Mouse (Mus musculus) midbrain, postnatal 0 days (tissue): ENCODE data around the gene Sacs. TPM values are rescaled to one million over a fixed set of nuclear protein-coding genes. Genes with fewer than 3 reads are reported as not detected.
"Not testable (repeated sequence)": the region's sequence is repeated elsewhere in the genome, so short reads cannot be mapped to it uniquely, and the experiment has no call there.

ENCODE experiments used
- ATAC-seq: fragments of 200-750 bp; cut with Nextera tagmentation; 2 replicates; pipeline ENCODE4 v1.8.0; 2017; ENCODE audit warnings: moderate number of reproducible peaks, mild to moderate bottlenecking, moderate TSS enrichment, moderate library complexity; ENCODE audit not compliant: low FRiP score
- DNase-seq: peaks from one replicate; pipeline ENCODE4 v3.0.0-alpha.2; 2015; ENCODE audit warnings: low spot score
- H3K27ac ChIP-seq: fragments of 300-500 bp; sonication (generic); 2 replicates; pipeline ENCODE4 v1.5.1; 2014; ENCODE audit warnings: low read depth, mild to moderate bottlenecking, low read length, mixed read lengths
- H3K27me3 ChIP-seq: fragments of 300-500 bp; sonication (generic); 2 replicates; pipeline ENCODE4 v1.6.1; 2014; ENCODE audit warnings: low read length, control low read depth, mixed read lengths; ENCODE audit not compliant: insufficient read depth
- H3K36me3 ChIP-seq: fragments of 300-500 bp; sonication (generic); 2 replicates; pipeline ENCODE4 v1.6.1; 2014; ENCODE audit warnings: low read length, control low read depth, mixed read lengths; ENCODE audit not compliant: insufficient read depth
- H3K4me1 ChIP-seq: fragments of 300-500 bp; sonication (generic); 2 replicates; pipeline ENCODE4 v1.6.1; 2014; ENCODE audit warnings: mild to moderate bottlenecking, control low read depth, antibody characterized with exemption, low read length, mixed read lengths; ENCODE audit not compliant: insufficient read depth
- H3K4me2 ChIP-seq: fragments of 300-500 bp; sonication (generic); 2 replicates; pipeline ENCODE4 v1.6.1; 2014; ENCODE audit warnings: low read depth, mild to moderate bottlenecking, low read length, mixed read lengths; ENCODE audit not compliant: poor library complexity, severe bottlenecking
- H3K4me3 ChIP-seq: fragments of 300-500 bp; sonication (generic); 2 replicates; pipeline ENCODE4 v1.5.1; 2014; ENCODE audit warnings: low read depth, mild to moderate bottlenecking, low read length, moderate library complexity
- H3K9ac ChIP-seq: fragments of 300-500 bp; sonication (generic); replicated peaks from 2 replicates; pipeline ENCODE4 v1.6.1; 2014; ENCODE audit warnings: mild to moderate bottlenecking, low read length, moderate library complexity, mixed read lengths; ENCODE audit not compliant: poor library complexity, severe bottlenecking
- H3K9me3 ChIP-seq: fragments of 300-500 bp; sonication (generic); 2 replicates; pipeline ENCODE4 v1.6.1; 2016; ENCODE audit warnings: low read length, control low read depth
- CTCF ChIP-seq: IDR thresholded peaks from 2 replicates; pipeline ENCODE4 v1.5.1; 2016; ENCODE audit warnings: antibody characterized with exemption, mild to moderate bottlenecking
- WGBS: fragments of 180-500 bp; shearing (Covaris S2); extraction: QIAGEN DNeasy Blood & Tissue Kit; methylation state at CpG from one replicate; pipeline ENCODE4 v1.1.7; 2014; 5-methylcytosine and 5-hydroxymethylcytosine counted together
- polyA plus RNA-seq: library from polyadenylated mRNA; unstranded; fragments of >200 nt; fragmentation: Nextera tagmentation; extraction: Ambion mirVana; gene quantifications from 2 replicates; pipeline ENCODE4 v1.2.1, GENCODE M21; 2015
- total RNA-seq: library from RNA; depleted of rRNA; stranded (reverse); fragments of >200 nt; gene quantifications from 2 replicates; pipeline ENCODE4 v1.2.3, GENCODE M21; 2014

Gene Sacs
- total and polyA plus RNA-seq, 2 experiments from 2014 or later = 5.8 to 42.0 TPM

DNA sequence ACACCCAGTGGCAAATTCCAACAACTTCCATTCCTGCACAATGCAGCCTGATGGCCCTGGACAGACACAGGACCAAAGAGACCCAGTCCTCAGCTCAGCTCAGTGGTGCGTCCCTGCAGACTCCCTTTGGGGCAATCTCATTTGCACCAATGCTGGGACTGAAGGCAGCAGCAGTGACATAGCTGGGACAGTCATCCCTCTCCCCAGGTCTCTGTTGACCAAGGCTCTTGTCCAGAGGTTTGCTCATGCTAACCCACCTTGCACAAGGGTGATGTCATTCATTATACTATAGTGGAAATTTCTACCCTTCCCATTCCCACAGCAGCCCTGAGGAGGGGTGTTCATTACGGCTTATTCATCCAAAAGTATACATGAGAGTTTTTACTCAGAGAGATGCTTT is 29.6 kb upstream of the Sacs start:
- Histone ChIP-seq H3K9ac (no peak overlapping the region), H3K4me2 (no peak overlapping the region), H3K4me3 (no peak overlapping the region), H3K27ac (no peak overlapping the region), H3K4me1 (no peaks in the 10 kb centered on the region), H3K9me3 (no peaks in the 10 kb centered on the region), H3K36me3 (no peaks in the 10 kb centered on the region), H3K27me3 (no peaks in the 10 kb centered on the region)
- 80% methylated on average over 2 of the region's 2 CpGs for WGBS
- TF ChIP-seq CTCF = no peak
- ATAC-seq = no peak
- DNase-seq = no peak

GRCm38 (mm10) chr14:61112404-61112803 is 25.9 kb upstream of the Sacs start:
- ATAC-seq = no peak
- Histone ChIP-seq H3K27me3 (no peaks in the 10 kb centered on the region), H3K4me1 (no peaks in the 10 kb centered on the region), H3K4me2 (no peak overlapping the region), H3K9ac (no peak overlapping the region), H3K36me3 (no peaks in the 10 kb centered on the region), H3K9me3 (no peaks in the 10 kb centered on the region), H3K27ac (no peak overlapping the region), H3K4me3 (no peak overlapping the region)
- peak; percentile 92 for TF ChIP-seq CTCF
- DNase-seq = peak; percentile 83
- 2% methylated on average over 11 of the region's 11 CpGs for WGBS

DNA sequence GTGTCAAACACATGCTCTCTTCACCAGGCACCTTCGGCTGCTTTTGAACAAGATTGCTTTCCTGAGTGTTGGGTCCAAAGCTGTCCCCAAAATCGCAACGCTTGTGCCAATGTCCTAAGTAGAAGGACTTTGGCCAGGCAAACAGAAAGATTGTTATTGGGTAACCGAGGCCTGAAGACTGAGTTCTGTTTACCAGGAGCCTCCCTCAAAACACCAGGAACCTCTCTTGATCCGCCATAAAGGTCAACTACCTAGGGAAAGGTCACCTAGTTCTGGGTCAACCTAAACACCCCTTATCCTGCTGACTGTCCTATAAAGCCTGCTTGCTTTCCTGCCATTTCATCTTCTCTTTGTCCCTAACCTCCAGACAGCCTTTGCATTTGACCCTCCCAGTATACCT is 13.5 kb upstream of the Sacs start:
- H3K4me1 ChIP-seq = no peaks in the 10 kb centered on the region
- H3K27me3 ChIP-seq = no peaks in the 10 kb centered on the region
- H3K9me3 ChIP-seq = no peaks in the 10 kb centered on the region
- H3K9ac ChIP-seq = no peak overlapping the region
- DNase-seq = no peak
- no peak for TF ChIP-seq CTCF
- no peak overlapping the region for H3K4me2 ChIP-seq
- no peak overlapping the region for H3K27ac ChIP-seq
- no peaks in the 10 kb centered on the region for H3K36me3 ChIP-seq
- no peak overlapping the region for H3K4me3 ChIP-seq
- ATAC-seq = no peak
- 96% methylated on average over 5 of the region's 5 CpGs for whole genome bisulfite sequencing

GRCm38 (mm10) chr14:61125201-61125600 is 13.1 kb upstream of the Sacs start:
- Histone ChIP-seq H3K4me1 (no peaks in the 10 kb centered on the region), H3K9me3 (no peaks in the 10 kb centered on the region), H3K36me3 (no peaks in the 10 kb centered on the region), H3K9ac (no peak overlapping the region), H3K27me3 (no peaks in the 10 kb centered on the region), H3K4me2 (no peak overlapping the region), H3K27ac (no peak overlapping the region), H3K4me3 (no peak overlapping the region)
- no peak for ATAC-seq
- TF ChIP-seq CTCF = no peak
- WGBS = 82% methylated on average over 6 of the region's 6 CpGs
- DNase-seq = no peak

- not testable (repeated sequence) for H3K36me3 ChIP-seq, H3K27me3 ChIP-seq, H3K9ac ChIP-seq, H3K4me3 ChIP-seq, DNase-seq, H3K9me3 ChIP-seq, H3K4me2 ChIP-seq, H3K27ac ChIP-seq, ATAC-seq, H3K4me1 ChIP-seq
- 79% methylated on average over 5 of the region's 6 CpGs for WGBS
Measured at GRCm38 (mm10) chr14:61127365-61127764, 10.9 kb upstream of the Sacs start.

DNA sequence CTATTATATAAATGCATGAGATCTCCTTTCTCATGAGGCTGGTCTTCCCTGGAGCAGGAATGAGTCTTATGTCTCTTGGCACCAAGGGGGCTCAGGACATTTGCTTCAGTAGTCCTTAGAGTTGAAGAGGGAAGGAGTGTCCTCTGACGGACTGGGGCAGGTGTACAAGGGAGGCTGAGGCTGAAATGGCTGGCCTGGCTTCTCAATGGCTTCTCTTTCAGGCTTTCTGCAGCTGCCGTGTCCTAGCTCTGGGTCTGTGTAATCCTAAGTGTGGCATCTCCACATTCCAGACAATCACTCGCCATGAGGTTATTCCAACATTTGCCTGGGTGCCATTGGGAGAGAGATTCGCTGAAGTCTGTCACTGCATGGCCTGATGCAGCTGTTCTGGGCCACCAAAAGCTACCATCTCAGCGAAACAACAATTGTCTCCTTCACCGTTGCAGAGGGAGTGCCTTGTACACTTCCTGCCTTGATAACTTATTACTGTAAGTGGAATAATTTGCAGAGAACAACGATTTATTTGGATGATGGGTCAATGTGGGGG is 9.2 kb upstream of the Sacs start:
- Histone ChIP-seq H3K9me3 (no peaks in the 10 kb centered on the region), H3K36me3 (no peaks in the 10 kb centered on the region), H3K4me3 (no peak overlapping the region), H3K4me1 (no peaks in the 10 kb centered on the region), H3K27ac (no peak overlapping the region), H3K9ac (no peak overlapping the region), H3K4me2 (no peak overlapping the region), H3K27me3 (no peaks in the 10 kb centered on the region)
- no peak for TF ChIP-seq CTCF
- ATAC-seq (no peak), DNase-seq (no peak)
- WGBS = 83% methylated on average over 7 of the region's 7 CpGs
